Mouse (Mus musculus): ENCODE measurements around the gene Wdfy1.

Wdfy1 gene

DNA sequence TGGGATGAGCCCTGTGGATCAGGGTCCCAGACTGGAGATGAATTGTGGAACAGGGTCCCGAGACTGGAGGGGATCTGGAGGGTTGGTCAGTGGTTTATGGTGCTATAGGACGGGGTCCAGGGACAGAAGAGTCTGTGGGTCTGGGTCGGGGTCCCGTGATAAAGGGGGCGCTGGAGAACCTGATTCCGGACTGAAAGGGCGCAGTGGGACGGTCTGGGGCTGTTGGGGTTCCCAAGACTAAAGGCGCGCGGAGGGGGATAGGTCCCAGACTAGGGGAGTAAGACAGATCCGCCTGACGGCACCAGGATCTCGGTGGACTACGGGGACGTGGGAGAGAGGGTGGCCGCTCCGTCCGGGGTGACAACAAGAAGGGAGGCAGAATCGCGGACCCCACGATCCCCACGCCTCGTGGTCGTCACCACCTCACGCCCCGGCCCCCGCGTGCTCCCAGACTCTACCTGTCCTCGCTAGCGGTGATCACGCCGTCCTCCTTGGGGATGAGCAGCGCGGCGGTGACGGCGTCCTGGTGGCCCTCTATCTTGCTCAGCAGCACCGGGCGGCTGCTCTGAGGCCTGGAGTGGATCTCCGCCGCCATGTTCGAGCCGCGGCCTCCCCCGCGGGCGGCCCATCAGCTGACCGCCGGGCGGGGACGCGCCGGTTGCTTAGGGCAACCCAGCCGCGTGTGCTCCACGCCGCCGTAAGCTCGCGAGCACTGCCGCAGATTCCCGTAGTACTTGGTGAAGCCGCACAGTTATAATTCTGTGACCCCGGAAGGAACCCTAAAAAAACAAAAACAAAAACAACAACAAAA is 14.6 kb downstream of the Wdfy1 start:
- DNase-seq (ENCODE audit: extremely low spot score): peak; percentile 72

DNA sequence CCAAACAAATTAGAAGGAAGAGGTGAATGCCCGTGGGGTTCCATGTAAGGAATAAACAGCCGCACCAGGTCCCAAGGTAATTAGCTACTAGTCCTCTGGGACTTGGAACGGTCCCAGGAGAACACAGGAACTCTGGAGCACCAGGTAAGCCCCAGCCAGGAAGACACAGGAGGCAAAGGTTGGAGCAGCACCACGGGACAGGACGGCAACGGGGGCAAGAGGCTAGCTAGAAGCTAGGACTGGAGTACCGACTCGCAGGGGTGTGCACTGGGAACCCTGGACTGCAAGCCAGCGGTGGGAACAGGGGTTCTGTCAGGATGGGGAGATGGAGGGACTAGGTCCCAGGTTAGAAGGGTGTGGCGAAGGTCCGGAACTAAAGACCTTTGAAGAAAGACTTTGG is 15.3 kb downstream of the Wdfy1 start:
- no peak for DNase-seq (ENCODE audit: extremely low spot score)

DNA sequence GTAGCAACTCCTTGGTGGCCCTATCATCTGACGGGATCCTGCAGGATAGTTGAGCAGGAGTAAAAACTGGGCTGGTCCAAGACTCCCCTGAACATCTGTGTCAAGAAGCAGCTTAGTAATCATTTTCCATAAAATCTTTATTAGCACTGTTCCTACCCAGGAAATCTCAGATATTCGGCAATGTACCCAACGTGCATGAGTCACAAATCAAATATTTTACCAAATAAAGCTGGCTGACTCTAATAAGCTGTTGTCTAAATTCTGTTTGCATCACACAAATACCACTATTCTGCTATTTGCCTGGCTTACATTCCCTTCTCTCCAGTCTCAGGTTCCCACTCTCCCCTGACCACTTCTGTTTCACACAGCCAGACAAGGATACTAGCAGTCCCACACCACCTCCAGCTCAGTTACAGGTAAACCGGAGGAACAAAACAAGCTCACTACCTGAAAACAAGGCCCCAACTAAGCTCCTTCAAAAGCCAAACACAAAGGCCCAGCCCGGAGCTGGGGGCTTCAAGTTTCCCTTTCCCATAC is 16.4 kb downstream of the Wdfy1 start:
- DNase-seq (ENCODE audit: extremely low spot score): no peak

DNA sequence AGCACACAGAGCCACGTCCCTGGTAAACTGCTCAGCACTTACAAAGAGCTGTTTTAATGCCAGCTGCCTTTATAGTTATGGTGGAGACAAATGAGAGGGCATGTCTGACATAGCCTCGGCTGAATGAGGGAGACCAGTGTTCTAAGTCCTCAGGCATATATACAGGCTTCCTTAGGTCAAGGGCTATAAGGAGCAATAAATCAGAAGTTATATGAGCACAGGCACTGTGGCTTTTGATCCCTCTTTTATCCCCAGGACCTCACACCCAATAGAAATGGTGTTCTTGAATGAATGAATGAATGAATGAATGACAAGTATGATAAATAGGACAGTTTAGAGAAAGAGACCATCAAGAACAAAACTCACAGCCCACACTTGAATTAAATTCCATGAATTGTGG is 16.9 kb downstream of the Wdfy1 start:
- DNase-seq (ENCODE audit: extremely low spot score): no peak

DNA sequence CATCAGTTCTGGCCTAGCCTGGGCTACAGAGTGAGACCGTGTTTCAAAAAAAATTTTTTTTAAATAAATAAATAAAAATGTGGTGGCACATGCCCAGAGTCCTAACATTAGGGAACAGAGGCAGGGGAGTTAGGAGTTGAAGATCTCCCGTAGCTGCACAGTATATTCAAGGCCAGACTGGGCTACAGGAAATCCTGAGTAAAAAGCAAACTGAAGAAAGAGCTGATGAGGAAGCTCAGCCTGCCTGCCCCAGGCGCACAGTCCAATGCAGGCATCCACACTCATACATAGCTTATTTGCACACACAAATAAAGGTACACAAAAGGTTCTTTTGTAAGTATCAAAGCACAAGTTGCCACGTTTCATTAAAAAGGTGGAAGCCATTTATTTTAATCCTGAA is 18.3 kb downstream of the Wdfy1 start:
- DNase-seq (ENCODE audit: extremely low spot score): no peak

DNA sequence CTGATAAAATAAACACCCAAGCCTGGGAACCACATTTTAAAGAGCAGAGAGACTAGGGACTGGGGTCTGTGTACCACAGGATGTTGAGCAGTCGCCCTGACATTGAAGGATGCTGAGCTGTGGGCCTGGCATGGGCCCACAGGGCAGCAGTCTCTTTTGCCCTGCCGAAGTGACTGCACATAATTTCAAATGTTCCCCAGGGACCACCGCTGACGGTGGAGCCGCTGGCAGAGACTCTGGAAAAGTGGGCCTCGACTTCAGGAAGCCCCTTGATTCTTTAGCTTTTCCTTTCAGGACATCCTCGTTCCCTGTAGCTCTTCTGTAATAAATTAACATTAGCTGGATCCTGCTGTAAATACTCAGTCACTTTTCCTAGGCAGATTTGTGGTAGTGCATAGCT is 18.8 kb downstream of the Wdfy1 start:
- DNase-seq (ENCODE audit: extremely low spot score): no peak

DNA sequence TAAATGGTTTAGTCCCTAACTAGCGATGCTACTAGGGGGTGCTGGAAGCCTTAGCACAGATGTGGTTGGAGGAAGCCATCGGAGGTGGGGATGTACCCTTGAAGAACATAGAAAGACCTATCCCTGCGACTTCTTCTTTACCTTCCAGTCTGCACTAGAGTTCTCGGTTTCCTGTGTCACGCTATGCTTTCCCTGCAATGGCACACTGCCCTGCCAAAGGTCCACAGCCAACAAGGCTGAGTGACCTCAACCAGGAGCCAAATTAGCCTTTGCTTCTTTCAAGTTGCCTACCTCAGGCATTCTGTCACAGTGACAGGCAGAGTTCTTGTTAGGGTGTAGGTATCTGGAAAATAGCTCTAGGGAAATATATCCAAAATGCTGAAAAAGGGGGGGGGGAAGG is 19.5 kb downstream of the Wdfy1 start:
- DNase-seq (ENCODE audit: extremely low spot score): no peak

DNA sequence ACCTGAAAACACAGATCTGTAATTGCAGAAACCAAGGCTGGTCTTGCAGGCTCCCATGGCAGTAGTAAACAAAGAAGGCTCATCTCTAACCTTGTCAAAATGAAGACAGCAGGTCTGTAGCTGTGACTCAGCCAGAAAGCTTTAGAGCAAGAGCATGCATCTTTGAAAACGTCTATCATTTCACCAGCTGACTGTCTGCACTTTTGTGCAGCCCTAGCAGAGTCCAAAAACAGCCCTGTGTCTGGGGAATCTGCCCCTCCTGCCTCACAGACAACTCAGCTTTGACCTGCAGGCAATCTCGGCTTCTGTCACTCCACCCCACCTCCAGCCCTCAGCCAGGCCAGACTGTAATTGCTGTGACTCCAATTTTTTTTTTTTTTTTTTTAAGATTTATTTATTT is 20.6 kb downstream of the Wdfy1 start:
- DNase-seq (ENCODE audit: extremely low spot score): no peak

DNA sequence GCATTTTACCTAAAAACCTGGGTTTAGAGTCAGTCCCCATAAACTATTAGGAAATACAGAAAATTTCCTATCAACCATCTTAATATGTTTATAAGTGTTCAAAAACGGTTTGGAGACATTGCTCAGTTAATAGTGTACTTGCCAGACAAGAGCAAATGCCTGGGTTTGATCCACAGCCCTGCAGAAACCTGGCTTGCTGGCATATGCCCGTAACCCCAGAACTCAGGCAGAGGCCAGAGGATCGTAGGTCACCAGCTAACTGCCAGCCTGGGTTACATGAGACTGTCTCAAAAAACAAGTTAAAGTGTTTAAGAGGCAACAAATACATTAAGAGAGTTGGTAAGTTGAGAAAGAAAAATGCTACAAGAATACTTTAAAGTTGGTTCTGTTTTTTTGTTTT is 21.0 kb downstream of the Wdfy1 start:
- no peak for DNase-seq (ENCODE audit: extremely low spot score)

DNA sequence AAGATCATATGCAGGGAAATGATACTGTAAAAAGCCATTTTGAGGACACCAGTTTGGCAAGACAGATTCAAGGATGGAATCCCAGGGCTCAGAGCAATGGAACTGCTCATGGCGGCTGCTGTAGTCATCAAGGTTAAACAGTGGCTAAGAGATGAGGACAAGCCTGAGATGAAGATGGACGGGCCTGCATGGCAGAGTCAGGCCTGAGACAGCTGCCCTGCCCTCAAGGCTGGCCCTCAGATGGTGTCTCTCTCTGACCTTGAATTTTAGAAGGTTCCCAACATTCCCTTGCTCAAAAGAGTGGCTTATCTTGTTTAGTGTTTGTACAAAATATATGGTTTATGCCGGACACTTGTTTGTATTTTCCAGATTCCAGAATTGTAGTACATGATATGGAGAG is 22.5 kb downstream of the Wdfy1 start:
- DNase-seq (ENCODE audit: extremely low spot score): no peak

DNA sequence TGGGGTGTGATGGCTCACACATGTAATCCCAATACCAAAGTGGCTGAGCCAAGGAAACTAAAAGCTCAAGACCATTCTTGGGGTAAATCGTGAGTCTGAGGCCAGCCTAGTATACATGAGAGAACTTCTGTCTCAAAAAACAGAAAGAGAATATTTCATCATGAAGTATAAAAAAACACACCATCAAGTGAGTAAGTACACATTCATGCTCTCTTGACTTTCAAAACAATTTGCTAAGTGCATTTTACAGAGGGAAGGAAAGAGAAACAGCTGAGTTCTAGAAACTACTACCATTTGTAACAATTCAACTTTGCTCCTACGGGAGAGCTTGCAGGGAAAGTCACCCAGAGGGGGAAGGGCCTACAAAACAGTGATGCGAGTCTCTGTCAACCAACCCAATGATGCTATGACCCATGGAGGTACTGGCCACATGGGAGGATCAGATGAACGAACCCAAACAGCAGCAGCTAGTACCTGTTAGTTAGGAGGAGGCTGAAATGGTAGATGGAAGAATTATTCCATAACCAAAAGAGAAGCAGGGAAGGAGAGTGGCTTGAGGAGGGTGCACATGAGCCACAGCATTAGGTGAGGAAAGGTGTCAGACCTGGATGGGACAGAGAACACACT is 23.1 kb downstream of the Wdfy1 start:
- DNase-seq (ENCODE audit: extremely low spot score): no peak

DNA sequence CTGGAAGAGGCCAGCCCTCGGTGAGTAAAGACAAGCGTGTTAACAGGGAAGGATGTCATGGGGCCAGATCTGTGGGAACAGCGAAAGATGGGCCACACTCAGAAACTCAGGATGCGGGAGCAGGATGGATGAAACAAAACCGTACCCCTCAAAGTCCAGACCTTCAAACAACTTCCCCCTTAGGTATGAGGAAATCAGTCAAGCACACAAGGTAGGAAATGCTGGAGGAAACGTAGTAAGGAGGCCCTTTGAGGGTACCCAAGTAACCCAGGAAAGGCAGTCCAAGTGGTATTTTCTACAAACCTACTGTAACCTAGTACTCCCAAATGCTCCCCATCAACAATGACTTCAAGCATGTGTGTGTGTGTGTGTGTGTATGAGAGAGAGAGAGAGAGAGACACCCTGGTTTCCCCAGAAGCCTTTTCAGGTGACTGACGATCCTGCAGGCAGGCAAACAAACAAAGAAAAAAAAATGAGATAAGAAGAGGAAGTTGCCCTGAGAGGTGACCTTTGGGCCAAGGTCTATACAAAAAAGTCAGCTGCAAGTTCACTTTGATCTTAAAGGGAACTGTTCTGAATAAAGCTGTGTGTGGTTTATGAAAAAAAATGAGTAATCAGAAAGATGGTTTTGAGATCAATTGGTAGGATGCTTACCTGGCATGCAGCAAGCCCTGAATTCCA is 23.8 kb downstream of the Wdfy1 start:
- DNase-seq (ENCODE audit: extremely low spot score): no peak

DNA sequence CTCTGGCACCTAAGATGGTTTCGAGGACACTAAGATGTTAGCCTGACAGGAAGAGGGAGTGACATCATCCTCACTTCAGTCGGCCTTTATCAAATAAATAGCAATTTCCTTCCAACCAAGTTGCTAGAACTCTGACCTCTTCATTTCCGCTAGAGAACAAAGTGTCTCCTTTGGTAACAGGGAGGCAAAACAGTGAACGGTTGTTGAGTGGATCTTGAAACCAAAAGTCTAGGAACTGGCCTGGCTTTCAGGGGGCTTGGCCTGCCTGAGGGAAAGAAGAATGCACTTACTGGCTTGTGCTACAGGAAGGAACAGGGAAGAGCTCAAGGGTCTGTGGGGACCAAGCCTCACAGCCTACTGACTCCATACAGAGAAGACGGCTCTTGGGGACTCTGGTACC is 24.8 kb downstream of the Wdfy1 start:
- no peak for DNase-seq (ENCODE audit: extremely low spot score)

DNA sequence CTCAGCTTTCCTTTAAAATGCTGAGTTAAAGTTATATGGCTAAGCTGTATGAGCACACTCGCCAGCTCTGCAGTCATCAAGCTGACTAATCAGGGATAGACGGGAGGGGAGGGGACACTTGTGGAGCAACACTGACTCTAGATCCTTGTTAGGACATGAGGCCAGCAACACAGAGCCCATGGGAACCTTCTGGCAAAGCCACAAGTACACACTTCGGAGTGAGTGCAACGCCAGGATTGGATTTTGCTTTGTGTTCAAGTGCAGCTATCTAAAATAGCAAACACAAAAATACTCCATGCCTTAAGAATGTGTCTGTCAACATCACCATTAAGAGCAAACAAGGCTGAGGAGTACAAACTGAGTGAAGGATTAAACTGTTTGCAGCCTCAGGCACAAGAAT is 29.9 kb downstream of the Wdfy1 start:
- no peak for DNase-seq (ENCODE audit: extremely low spot score)

DNA sequence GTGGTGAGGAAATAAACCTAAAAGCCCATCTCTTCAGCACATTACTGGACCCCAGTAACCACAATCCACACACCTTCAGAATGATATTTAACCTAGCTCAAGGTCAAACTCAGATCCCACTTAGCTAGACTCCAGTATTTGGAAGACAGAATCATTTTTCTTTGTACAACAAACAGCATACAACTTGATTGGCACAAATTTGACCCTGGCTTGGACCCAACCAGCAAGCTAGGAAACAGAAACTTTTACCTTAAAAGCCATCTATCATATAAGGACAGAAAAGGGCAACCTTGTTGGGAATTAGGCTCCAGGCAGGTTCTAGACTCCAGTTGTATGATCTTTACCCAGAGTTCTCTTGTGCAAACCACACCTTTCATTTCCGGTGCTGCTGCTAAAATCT is 32.6 kb downstream of the Wdfy1 start:
- no peak for DNase-seq (ENCODE audit: extremely low spot score)

DNA sequence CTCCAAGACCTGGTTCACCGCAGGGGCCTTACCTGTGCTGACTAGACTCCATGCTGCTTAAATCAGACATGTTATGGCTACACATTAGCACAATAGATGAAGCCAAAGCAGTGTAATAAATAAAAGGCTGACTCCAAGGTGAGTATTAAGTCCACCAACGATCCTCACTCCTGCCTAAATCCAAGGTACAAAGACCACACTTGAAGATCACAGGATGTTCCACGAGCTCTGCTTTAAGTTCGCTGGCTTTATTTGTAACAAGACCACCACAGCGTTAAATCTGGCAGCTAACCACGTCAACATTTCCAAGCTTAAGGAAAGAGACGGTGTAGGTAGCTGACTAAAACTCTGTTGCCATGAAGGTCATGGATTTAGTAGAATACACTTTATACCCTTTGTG is 33.0 kb downstream of the Wdfy1 start:
- no peak for DNase-seq (ENCODE audit: extremely low spot score)

DNA sequence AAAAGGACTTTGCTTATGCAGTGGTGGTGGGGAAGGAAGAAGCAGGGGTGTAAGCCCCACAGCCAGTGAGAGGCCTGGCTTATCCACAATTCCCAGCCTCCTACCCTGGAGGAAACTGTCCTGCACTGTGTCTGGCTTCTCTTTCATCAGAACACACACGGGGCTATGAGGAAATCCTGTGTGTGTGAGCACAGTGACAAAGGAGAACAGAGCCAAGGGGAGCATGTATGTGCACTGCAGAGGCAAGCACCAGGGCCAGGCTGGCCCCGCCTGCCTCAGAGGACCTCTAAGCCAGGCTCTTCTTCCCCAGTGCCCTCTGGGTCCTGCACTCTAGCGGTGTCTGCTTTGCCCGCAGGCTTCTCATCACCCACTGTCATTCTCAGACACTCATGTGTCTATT is 34.9 kb downstream of the Wdfy1 start:
- DNase-seq (ENCODE audit: extremely low spot score): no peak

DNA sequence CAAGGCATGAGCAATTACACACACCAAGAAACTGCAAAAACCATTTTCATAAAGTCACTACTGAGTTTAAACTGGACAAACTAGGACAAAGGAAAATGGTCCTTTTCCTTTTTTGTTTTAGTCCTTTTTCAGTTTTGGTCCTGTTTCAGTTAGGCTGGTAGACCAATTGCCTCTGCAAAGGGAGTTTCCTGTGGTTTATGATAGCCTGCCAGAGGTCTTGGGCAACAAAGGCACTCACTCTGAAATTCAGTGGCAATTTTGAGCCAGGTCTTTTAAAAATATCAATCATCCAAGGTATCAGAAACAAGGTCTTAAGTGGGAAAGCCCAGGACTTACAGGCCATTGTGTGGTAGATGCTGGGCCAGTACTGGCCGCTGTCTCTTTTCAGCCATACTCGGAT is 36.2 kb downstream of the Wdfy1 start:
- DNase-seq (ENCODE audit: extremely low spot score): no peak

DNA sequence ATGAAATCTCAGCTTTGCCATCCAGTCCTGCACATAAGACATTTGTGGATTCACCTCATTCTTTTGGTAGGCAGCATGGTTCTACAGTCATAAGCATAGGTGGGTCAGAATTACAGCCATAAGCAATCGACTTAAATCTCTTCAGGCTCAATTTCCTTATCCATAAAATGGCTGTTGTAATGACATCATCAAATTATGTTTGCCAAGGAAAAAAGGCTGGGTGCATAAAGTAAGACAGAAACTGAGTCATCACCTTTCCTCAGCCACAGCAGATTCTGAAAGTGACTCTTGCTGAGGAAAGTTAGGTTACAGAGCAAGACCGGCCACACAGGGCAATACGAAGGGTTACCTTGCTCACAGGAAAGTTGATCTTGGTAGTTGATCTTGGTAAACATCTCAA is 39.5 kb downstream of the Wdfy1 start:
- no peak for DNase-seq (ENCODE audit: extremely low spot score)

DNA sequence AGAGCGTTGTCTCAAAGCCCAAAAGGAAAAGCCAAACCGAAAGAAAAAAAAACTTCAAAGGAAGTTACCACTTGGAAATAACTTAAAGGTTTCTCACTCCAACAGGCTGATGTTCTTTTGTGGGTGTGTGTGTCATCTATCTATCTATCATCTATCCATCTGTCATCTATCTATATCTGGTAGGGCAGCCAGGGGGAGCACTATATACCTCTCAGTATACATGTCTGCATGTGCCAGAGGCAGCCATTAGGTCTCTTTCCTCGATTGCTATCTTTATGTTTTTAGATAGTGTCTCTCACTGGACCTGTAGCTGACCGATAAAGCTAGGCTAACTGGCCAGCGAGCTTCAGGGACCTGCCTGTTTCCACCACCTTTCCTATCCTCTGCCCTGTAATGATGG is 41.1 kb downstream of the Wdfy1 start:
- no peak for DNase-seq (ENCODE audit: extremely low spot score)

DNA sequence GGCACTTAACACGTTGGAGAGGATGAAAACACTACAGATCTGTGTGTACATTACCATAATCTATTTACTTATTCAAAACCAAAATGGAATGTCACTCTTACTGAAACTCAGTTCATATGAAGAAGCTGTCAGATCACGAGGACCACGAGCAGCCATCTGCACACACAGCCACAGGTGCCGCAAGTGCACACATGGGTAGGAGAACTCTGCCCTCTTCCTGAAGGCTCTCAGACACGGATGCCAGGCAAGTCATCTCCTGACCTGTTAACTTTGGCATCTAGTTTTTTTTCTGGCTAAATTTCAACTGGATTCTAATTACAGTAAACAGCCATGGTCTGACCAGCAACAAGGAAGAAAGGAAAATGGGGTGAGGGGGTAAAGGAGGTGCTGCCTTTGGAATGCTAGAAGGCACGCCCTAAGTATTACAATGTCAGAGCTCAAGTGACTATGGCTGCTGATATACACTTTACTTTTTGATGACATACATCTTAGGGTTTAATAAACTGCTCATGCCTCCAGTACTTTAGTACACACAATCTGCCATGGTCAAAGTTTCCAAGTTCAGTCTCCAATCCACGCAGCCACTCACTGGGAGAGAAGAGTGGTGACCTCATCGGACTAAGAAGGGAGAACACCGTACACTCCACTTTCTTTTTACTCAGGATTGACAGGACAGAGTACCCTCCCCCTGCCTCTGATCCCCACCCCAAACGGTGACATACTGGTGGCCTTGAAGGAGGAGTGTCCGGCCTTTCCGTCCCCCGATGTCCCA is 61.6 kb downstream of the Wdfy1 start:
- DNase-seq (ENCODE audit: extremely low spot score): no peak

DNA sequence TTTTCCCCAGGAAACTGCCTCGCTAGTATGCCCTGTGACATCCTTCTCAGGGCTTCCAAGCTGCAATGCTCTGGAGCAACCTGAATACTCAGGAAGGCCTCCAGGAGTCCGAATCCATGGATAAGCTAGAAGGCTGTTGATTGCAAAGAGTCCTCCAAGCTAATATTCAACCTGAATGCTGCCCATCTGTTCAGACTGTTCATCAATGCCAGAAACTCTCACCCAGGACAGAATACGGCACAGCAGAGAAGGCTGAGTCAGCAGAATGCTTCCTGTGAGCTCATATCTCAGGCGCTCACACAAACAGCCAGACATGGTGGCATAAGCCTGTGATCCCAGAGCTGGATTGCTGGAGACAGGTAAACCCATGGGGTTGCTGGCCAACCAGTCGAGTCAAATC is 62.9 kb downstream of the Wdfy1 start:
- no peak for DNase-seq (ENCODE audit: extremely low spot score)
